Mouse (Mus musculus) layer of hippocampus, adult 2 months (tissue): ENCODE data around the gene Gnaq. TPM values are rescaled to one million over a fixed set of nuclear protein-coding genes. Genes with fewer than 3 reads are reported as not detected.
"Not testable (repeated sequence)": the region's sequence is repeated elsewhere in the genome, so short reads cannot be mapped to it uniquely, and the experiment has no call there.

Experiments used
- DNase-seq, 2 experiments: peaks; one replicate each; pipeline ENCODE4 v3.0.0; 2022; ENCODE audit warnings: low spot score in 2 of 2
- H3K27ac ChIP-seq: fragments of 200-600 bp; 2 replicates; pipeline ENCODE4 v1.8.1; 2022
- H3K4me3 ChIP-seq: fragments of 200-600 bp; 2 replicates; pipeline ENCODE4 v1.8.1; 2022; ENCODE audit warnings: mild to moderate bottlenecking
- CTCF ChIP-seq: fragments of 200-600 bp; conservative IDR thresholded peaks from 2 replicates; pipeline ENCODE4 v1.8.1; 2022; ENCODE audit warnings: antibody characterized with exemption, mild to moderate bottlenecking, moderate library complexity
- total RNA-seq, 2 experiments: library from RNA; stranded (reverse); gene quantifications; 2 replicates each; pipeline ENCODE4 v1.2.3; 2021

The Gnaq gene
- total RNA-seq, 2 experiments from 2014 or later, result 204 to 207 TPM

GRCm38 (mm10) chr19:16261631-16262030, 129.0 kb downstream of the Gnaq start:
- H3K4me3 ChIP-seq, result no peak overlapping the region
- H3K27ac ChIP-seq, result peak overlapping the region; percentile 61
- TF ChIP-seq CTCF, result no peak
- no peak for DNase-seq

- DNase-seq, result peak in 1 of 2 experiments; percentile 51
- H3K27ac ChIP-seq, result peak overlapping the region; percentile 61
- no peak overlapping the region for H3K4me3 ChIP-seq
- no peak for TF ChIP-seq CTCF
Observed at GRCm38 (mm10) chr19:16262340-16262739, 129.7 kb downstream of the Gnaq start.

- not testable (repeated sequence) for DNase-seq, H3K27ac ChIP-seq, H3K4me3 ChIP-seq
Observed at GRCm38 (mm10) chr19:16267362-16267761, 134.7 kb downstream of the Gnaq start.

GRCm38 (mm10) chr19:16270236-16270635, 137.6 kb downstream of the Gnaq start:
- no peak for DNase-seq
- Histone ChIP-seq H3K4me3 (no peak overlapping the region), H3K27ac (no peak overlapping the region)
- TF ChIP-seq CTCF, result no peak

DNA sequence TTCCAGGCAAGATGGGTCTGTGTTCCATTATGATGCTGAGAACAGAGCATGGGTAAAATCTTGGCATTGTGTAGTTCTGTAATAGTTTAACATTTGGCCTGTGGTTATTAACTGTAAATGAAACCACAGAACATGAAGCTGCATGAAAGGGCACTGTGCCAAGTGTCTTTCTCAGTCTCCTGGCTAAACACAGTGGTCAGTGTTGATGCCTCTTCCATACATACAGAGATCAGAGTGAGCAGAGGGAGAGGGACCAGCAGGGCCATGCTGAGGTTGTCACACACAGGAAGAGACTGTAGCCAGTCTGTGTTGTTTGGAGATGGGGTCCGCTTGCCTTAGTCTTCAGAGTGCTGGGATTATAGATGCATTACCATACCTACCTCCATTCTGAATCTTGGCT, 138.4 kb downstream of the Gnaq start:
- no peak for TF ChIP-seq CTCF
- Histone ChIP-seq H3K4me3 (no peak overlapping the region), H3K27ac (no peak overlapping the region)
- no peak for DNase-seq

- Histone ChIP-seq H3K4me3 (no peak overlapping the region), H3K27ac (no peak overlapping the region)
- DNase-seq, result no peak
- no peak for TF ChIP-seq CTCF
Observed at GRCm38 (mm10) chr19:16273021-16273420, 140.4 kb downstream of the Gnaq start.

DNA sequence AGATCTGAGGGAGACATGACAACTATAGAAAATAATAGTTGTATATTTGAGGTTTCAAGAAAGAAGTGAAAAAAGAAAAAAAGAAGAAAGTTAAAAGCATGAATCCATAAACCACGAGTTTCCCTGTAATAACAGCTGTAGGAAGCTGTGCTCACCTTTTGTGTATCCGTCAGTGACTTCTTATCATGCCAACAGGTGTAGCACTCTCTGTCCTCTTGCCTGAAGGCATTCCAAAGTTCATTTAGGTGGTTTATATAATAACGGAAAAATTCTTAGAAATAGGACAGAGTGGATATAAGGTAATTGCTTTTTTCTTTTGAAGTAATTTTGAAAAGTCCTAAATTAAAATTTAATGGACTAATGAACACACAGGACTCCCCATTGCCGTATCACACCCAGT, 147.6 kb downstream of the Gnaq start:
- no peak for DNase-seq
- Histone ChIP-seq H3K4me3 (no peak overlapping the region), H3K27ac (no peak overlapping the region)
- no peak for TF ChIP-seq CTCF

DNA sequence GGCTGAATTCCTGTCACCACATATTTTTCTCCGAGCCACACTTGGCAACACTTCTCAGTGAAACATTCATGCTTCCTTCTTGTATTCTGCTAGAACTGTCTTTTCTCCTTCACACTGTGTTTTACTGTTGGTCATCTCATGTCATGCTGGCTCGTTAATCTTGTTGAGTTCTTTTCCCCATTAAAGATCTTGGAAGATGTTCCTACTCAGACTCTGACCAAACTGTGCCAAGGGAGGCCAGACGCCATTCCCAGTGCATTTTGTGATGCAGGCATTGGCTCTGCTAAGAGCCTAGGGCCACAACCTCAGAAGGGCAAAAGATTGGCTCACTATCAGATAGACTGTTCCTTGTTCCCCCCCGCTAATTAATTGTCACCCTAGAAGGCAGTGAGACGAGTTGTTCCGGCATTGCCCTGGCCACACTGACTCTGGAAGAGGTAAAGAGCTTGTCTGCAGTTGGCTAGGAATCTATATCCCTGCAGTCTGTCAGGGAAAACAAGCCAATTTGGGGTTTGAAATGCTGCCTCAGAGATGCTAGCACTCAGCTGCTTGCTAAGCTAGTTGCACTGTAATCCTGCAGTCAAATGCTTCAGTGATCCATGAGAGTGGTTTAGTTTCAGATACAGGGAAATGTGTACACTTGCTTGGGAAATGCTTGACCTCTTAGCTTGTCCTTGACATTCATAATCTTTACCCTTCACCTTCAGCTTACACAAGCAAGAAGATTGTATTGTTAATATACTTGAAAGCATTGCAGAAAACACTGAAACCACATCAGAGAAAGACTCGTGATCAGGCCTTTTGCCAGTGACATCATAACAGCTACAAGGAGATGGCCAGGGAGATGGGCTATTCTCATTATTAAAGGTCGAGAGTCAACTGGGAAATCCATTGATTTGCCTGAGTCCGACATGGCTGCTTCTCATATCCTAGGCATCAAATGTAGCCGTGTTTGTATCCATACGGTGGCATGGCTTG, 152.7 kb downstream of the Gnaq start:
- no peak overlapping the region for H3K4me3 ChIP-seq
- DNase-seq, result peak in 1 of 2 experiments; percentile 28
- no peak for TF ChIP-seq CTCF
- H3K27ac ChIP-seq, result peak overlapping the region; percentile 84

DNA sequence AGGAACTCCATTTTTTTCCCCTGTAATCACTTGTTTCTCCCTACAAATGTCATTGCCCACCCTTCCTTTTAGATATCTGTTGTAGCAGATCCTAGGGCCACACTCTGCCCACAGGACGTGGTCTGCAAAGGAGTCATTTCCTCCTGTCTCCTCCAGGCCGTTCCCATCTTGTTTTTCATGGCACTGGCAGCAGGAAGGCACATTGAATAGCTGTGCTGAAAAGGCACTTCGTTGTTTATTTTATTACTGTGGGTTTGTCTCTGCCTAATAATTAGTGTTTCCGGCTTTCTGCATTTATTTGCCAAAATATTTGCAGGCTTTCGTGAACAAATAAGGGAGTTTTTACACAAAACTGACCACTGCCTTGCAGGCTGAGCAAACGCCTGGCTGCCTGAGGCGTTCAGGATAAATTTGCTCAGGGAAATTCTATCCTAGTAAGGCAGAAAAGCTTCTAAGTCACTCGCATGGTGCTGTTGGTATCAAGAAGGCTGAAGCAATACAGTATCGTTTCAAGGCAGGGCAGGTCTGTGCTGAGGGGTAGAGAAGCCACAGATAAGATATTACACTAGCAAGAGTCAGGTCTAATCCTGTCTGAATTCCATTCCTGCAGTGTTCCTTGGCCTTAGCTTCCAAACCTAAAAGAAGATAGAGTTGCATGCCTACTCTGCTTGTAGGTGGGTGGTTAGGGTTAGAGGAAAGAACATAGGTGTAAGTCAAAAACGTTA, 154.0 kb downstream of the Gnaq start:
- Histone ChIP-seq H3K27ac (peak overlapping the region; percentile 84), H3K4me3 (no peak overlapping the region)
- no peak for TF ChIP-seq CTCF
- no peak for DNase-seq

DNA sequence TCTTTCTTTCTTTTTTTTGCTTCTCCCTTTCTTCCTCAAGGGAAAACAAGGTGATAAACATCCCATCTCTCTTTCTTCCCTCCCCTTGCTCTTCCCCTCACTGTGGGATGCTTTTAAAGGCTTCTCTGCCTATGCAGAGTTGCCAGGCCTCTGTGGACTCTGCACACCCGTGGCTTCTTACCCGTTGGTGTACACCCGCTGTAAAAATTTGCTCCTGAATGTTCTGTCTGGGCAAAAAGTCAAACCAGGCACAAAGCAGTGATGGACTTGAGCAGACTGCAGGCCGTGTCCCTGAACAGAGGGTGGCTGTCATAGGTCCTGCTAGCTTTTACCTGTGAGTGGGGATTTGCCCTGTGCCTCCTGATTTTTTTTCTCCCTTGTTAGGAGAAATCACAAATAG, 154.7 kb downstream of the Gnaq start:
- H3K4me3 ChIP-seq, result no peak overlapping the region
- no peak for TF ChIP-seq CTCF
- peak overlapping the region; percentile 84; the same call in 1 of the 2 replicates for H3K27ac ChIP-seq
- no peak for DNase-seq

- no peak for DNase-seq
- Histone ChIP-seq H3K4me3 (no peak overlapping the region), H3K27ac (peak overlapping the region; percentile 84; the same call in 1 of the 2 replicates)
- no peak for TF ChIP-seq CTCF
Observed at GRCm38 (mm10) chr19:16287971-16288370, 155.3 kb downstream of the Gnaq start.

- TF ChIP-seq CTCF, result no peak
- DNase-seq, result no peak
- Histone ChIP-seq H3K27ac (peak overlapping the region; percentile 73; the same call in 1 of the 2 replicates), H3K4me3 (no peak overlapping the region)
Observed at GRCm38 (mm10) chr19:16291088-16291487, 158.5 kb downstream of the Gnaq start.

DNA sequence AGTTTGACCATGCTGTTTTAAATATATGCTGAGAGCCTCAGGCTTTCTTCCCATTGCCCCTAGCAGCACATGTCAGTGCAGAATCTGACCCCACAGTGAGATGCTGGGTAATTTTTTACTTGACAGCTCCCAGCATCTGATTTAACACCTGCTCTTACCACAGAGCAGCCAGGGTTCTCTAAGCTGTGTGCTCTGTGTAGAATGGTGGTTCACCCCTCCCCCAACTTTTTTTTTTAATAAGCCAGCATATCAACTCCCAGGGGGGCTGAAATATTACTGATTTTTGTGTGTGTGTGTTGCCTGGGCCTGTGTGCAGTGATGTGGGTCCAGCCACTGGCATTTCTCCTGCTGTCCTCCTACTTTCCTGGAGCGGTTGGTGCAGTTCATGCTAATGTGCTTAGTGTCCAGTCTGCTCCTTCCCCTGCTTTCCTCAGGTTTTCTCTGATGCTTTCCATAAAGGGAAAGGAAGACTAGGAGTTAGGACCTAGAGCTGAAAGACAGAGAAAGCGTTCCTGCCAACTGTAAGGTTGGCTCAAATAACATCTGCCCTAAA, 159.5 kb downstream of the Gnaq start:
- H3K27ac ChIP-seq, result peak overlapping the region; percentile 73

More for the DNA sequence above, 159.5 kb downstream of the Gnaq start:
- H3K4me3 ChIP-seq, result no peak overlapping the region
- no peak for TF ChIP-seq CTCF
- no peak for DNase-seq
